Mouse (Mus musculus) left cerebral cortex, adult 2 months (tissue): Measurements from ENCODE around the gene Plekhg5. TPM values are rescaled to one million over a fixed set of nuclear protein-coding genes. Genes with fewer than 3 reads are reported as not detected.

Experiments
- DNase-seq, 2 experiments: peaks; one replicate each; pipeline ENCODE4 v3.0.0; 2021 to 2022; ENCODE audit warnings: low spot score in 2 of 2, mixed read lengths in 1 of 2; ENCODE audit errors: extremely low spot score in 1 of 2
- H3K27ac ChIP-seq: fragments of 200-600 bp; 2 replicates; pipeline ENCODE4 v1.8.1; 2022
- H3K4me3 ChIP-seq: fragments of 200-600 bp; 2 replicates; pipeline ENCODE4 v1.8.1; 2022
- CTCF ChIP-seq: fragments of 200-600 bp; IDR thresholded peaks from 2 replicates; pipeline ENCODE4 v1.8.1; 2022; ENCODE audit warnings: antibody characterized with exemption, mild to moderate bottlenecking, moderate library complexity
- intact Hi-C: fragments of 180-260 bp; cut with DNase I; formaldehyde crosslinking; loops from one replicate; pipeline ENCODE4 v1.15.1; 2025
- total RNA-seq, 2 experiments: library from RNA; stranded (reverse); gene quantifications; 2 replicates each; pipeline ENCODE4 v1.2.3; 2021

Gene Plekhg5
- total RNA-seq, 2 experiments from 2014 or later = 89.1 to 101 TPM

DNA sequence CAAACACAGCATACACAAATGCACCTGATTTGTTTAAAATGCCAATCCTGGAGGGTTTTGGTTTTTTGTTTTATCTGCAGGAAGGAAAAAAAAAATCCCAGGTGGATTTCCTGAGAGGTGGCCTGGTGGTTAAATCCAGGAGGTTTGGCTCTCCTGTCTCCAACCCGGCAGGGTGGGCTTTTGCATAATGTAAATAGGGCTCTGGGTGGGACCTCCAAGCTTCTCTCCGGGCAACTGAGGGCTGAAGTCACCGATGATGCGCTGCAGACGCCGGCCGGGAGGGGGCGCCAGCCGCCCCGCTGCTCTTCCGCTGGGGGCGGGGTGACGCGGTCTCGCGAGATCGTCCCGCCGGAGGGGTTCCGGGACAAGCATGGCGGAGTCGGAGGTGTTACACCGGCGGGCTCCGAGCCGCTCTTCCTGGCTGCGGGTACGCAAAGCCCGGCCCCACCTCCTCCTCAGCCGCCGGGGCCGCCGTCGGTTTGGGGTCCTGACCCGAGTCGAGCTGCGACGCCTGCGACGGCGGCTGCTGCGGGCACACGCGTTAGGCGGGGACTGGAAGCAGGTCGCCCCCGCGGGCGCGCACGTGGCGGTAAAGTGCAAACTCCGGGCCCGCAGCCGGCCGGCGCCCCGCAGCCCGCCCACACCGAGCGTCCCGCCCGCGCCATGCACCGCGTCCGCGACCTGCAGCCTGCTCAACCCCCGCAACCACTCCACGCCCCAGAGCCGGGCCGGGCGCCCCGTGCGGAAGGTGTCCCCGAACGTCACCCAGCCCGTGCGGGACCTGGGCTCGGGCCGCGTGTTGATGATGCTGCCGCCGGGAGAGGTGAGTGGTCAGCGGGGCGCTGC, 33.1 kb upstream of the Plekhg5 start, which contains the start of gene Nol9:
Gene Nol9 (plus strand): TSS at position 337 of the 846 bp plus-strand sequence.
- Histone ChIP-seq H3K4me3 (peak within 1 kb of the TSS; percentile 88), H3K27ac (peak within 1 kb of the TSS; percentile 71)
- intact Hi-C loops = loop anchor here (2.0 kb wide), 1 partner anchor 58 kb away; no protein-coding TSS in a partner anchor
- TF ChIP-seq CTCF = no peak; the same call in none of the 2 replicates
- peak; percentile 92 to 96 for DNase-seq

DNA sequence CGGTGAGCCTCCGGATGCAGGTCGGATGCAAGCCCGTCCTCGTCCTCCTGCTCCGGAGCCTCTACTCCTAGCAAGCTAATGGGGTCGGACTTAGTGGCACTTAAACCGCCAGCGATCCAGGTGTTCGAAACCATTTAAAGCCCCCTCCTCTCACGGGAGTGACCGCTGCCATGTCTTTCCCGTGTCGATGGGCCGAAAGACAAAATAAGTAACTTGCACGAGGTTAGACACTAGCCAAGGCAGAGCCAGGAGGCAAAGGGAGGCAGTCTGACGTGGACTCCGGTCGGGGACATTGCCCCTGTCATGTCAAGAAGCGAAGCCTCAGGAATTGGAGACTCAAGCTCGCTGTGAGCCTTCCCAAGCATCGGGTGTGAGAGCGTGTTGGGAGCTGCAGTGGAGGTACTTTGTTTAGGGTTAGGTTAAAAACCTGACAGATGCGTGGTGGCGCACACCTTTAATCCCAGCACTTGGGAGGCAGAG, 32.4 kb upstream of the Plekhg5 start:
- TF ChIP-seq CTCF = no peak
- intact Hi-C loops = loop anchor here (2.0 kb wide), 1 partner anchor 59 kb away; no protein-coding TSS in a partner anchor
- no peak for DNase-seq
- H3K27ac ChIP-seq = peak overlapping the region; percentile 71; the same call in 1 of the 2 replicates
- peak overlapping the region; percentile 88 for H3K4me3 ChIP-seq

DNA sequence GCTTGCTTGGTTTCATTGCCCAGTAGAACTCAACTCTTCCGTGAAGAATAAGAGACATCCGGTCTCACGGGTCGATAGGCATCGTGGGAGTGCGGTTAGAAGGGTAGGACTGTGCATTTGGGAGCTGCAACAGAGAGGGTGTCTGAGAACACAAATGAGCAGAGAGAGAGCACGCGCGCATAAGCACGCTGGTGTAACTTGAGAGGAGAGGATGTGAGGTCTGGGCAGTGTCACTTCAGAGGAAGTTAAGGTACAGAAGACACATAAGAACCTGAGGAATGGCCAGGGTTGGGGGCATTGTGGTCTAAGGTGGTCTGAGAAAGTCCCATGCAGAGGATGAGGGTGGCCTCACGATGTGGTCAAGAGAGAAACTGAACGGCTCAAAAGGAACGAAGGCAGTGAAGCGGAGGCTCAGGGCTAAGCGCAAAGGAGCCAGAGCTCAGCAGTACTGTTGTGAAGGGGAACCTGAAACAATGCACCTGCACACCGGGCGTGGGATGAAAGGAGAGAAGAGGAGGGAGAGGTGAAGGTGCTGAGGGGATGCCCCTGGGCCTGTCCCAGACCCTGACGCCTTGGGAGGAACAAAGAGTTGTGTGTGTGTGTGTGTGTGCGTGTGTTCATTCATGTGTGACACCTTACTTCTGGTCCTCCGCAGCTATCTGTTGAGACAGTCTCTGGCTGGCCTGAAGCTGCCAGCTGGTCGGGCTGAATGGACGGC, 30.2 kb upstream of the Plekhg5 start:
- H3K27ac ChIP-seq = no peak overlapping the region
- no peak overlapping the region for H3K4me3 ChIP-seq
- intact Hi-C loops = no loop called here
- no peak for TF ChIP-seq CTCF
- DNase-seq = no peak

DNA sequence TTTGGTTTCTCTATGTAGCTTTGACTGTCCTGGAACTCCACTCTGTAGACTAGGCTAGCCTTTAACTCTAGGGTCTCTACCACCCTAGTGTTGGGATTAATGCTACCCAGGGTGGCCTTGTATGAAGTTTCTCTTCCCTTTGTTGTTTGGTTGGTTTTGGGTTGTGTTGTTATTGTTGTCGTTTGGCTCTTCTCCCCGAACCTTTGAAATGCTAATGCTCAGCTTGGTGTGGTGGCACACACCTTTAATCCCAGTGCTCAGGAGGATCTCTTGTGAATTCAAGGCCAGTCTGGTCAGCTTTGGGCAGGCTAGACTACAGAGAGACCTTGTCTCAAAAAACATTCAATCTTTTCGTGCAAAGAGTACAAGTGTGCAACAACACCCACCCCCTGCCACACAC, 29.1 kb upstream of the Plekhg5 start:
- H3K27ac ChIP-seq = no peak overlapping the region
- no peak for TF ChIP-seq CTCF
- intact Hi-C loops = no loop called here
- no peak for DNase-seq
- H3K4me3 ChIP-seq = no peak overlapping the region

DNA sequence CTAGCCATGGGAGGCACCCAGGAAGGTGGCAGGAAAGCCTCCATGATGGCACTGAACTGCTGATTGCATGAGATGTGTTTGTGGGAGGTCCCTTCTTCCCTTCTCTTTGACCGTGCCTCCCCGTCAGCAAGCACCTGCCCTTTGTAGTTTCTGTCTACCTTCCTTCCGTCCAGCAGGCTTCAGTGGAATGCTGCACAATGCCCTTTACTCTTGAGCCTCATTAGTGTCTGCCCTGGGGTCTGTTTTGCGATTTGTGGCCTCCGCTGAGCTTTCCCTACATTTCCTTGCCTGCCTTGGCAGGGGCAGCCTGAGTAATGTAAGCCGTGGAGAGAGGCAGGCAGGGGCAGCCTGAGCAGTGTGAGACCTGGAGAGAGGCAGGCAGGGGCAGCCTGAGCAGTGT, 27.7 kb upstream of the Plekhg5 start:
- TF ChIP-seq CTCF = no peak

DNA sequence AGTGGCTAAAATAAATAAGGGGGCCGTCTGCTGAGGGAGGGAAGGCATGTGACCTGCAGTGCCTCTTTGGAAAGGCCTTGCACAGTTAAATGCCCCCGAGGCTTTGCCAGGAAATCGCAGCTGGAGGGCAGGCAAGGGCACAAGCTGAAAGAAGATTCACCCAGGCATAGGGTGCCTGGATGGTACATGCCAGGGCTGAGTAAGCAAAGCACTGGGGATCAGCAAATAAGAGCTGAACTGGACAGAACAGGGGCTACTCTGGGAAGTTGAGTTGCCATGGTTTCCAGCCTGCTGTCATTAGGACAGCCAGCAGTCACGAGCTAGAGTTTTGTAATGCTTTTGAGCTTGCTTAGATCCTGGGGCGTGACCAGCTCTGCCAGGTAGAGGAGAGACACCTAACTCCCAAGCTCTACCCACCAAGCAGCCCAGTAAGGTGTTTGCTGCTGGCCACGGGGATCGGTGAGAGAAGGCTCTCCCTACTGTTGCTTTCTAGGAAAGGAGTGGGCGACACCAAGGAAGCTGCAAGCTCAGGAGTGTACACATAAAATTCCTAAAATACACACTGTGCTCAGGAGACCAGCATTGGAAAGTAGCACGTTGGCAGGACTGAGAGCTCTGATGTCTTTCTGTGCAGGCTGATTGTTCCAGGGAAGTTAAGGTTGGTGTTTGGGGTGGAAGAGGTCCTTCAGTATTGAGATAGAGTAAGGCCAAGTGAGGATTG, 9.7 kb upstream of the Plekhg5 start:
- DNase-seq = no peak
- intact Hi-C loops = no loop called here
- no peak overlapping the region for H3K27ac ChIP-seq
- no peak for TF ChIP-seq CTCF
- no peak overlapping the region for H3K4me3 ChIP-seq

More for the DNA sequence above, 27.7 kb upstream of the Plekhg5 start:
- Histone ChIP-seq H3K27ac (no peak overlapping the region), H3K4me3 (no peak overlapping the region)
- no peak for DNase-seq
- intact Hi-C loops = no loop called here

DNA sequence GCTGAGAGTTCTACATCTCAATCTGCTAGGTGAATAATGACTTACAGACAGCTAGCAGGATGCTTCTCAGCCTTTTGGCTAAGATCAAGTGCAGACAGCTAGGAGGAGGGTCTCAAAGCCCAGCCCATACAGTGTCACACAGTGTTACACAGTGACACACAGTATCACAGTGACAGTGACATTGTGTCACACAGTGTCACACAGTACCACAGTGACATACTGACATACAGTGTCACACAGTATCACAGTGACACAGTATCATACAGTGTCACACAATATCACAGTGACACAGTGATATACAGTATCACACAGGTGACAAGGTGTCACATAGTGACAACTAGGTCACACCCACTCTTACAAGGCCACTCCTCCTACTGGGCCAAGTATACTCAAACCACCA, 5.0 kb upstream of the Plekhg5 start:
- TF ChIP-seq CTCF = no peak
- Histone ChIP-seq H3K4me3 (no peak overlapping the region), H3K27ac (no peak overlapping the region)
- intact Hi-C loops = no loop called here
- no peak for DNase-seq

DNA sequence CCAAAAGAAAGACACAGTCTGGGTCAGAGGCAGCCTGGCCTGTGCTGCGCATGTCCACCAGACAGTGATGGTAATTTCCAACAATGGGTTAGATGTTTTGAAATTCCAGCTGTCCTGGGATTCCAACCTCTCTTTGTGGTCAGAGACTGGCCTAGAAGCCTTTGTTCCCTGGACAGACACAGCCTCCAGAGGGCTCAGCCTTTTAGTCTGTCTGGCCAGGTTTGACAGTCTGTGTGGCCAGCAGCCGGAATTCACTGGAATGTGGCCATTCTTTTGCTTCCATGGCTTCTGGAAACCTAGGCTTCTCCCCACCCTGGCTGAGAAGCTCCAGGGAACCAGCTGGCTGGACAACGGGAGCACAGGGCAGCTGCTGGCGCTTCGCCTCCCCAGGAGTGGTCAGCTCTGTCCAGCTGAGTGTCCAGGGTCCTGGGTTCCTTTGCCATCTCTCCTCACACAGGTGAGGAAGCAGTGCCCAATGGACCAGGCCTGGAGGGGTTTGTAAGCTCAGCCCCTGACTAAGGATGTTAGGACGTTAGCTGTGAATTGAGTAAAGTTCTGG, 4.1 kb upstream of the Plekhg5 start:
- no peak overlapping the region for H3K4me3 ChIP-seq
- no peak for TF ChIP-seq CTCF
- DNase-seq = no peak
- no peak overlapping the region for H3K27ac ChIP-seq
- intact Hi-C loops = no loop called here

DNA sequence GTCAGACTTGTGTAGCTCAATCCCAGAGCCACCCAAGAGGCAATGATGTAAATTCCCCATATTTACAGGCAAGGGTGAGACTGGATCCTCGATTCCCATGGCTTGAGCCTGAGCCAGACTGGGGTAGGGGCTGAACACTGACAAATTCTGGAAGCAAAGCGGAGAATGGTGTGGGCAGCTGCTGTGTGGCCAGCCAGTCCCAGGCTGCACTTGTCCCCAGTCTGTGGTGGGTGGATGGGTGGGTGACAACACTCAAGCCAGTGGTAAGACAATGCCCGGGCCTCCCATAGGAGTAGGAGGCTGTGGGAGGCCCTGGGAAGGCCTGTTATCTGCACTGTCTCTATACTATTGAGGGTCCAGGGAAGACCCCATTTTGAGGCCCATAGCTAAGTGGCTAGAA, 3.1 kb upstream of the Plekhg5 start:
- Histone ChIP-seq H3K27ac (no peak overlapping the region), H3K4me3 (no peak overlapping the region)
- intact Hi-C loops = no loop called here
- no peak for TF ChIP-seq CTCF
- DNase-seq = no peak

DNA sequence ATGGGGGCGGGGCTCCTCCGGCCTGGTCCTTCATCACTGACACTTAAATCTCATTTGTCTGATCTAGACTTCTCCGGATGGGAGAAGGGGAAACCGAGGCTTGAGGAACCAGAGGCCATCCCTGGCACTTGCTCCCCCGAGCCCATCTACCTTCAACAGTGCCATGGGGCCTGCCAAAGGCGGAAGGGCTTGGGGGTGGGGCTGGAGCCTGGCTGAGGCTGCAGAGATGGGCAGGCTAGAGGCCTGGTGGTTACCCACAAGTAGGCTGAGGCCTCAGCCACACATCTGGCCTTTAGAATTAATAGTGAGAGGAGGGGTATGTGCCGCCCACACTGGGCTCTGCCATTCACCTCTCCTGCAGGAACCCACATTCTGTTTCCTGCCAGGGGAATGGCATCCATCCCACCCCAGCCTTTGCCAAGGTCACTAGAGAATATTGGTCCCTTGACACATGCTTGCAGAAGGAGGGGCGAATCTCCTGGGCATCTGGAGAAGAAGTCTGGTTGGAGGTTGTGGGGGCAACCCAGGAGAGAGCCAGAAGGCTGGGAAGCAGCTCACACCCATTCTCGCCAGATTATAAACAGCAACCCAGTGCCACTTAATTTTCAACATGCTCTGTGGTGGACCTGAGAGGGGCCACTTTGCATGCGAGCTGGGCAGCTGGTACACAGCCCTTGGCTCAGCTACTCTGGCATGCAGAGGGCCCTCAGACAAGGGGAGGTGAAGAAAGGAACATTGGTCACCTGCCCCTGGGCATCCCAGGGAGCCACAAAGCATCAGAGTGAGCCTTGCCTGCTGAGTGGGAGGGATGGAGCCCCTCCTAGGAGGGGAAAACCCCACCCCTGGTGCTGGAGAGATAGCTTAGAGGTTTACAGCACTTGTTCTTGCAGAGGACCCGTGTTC, 1.6 kb upstream of the Plekhg5 start:
- DNase-seq = no peak
- H3K4me3 ChIP-seq = no peak overlapping the region
- intact Hi-C loops = no loop called here
- H3K27ac ChIP-seq = no peak overlapping the region
- no peak for TF ChIP-seq CTCF
